ENCODE assay signal across 23 mouse cellular contexts in genomic region chr10:44299165-44299564, GRCm38 (mm10). TPM values are rescaled to one million over a fixed set of nuclear protein-coding genes. Genes with fewer than 3 reads are reported as not detected.
A peak's percentile ranks its signal among the peaks of the same experiment; 100 is the strongest.
DNase-seq lines count a peak whose midpoint lies in the region; ATAC-seq and TF ChIP-seq lines count a peak whose summit lies in the region.
"Had no signal": no experiment of that assay in that cellular context is flagged by ENCODE, and none has a peak within 500 bp of the region (broad histone marks: within the 10 kb centered on the region; RNA-seq: fewer than 3 reads in every experiment).

No protein-coding gene starts in this region.

- peak; percentile 19 to 22 for DNase-seq in frontal cortex, postnatal 36 days (ENCODE audit: low spot score in 2 of 2)
- no peak for DNase-seq in frontal cortex, postnatal 10 days (ENCODE audit: low spot score in 2 of 2)
- DNase-seq in lung, adult 2 months = no peak
- peak; percentile 24 for DNase-seq in brain, adult 2 months (ENCODE audit: low read depth, low spot score)
- peak; percentile 16 for DNase-seq in lung, postnatal 36 days
- DNase-seq in kidney, adult 8-10 months = no peak
- DNase-seq: adrenal gland, adult 2 months; adrenal gland, postnatal 25 days; cerebellum, adult 11 months; cerebellum, adult 8-10 months; cerebellum, postnatal 14 days; embryo, embryonic 11 days; gastrocnemius, postnatal 36 days; heart, adult 2 months; heart, postnatal 14 days had no signal

- WGBS in lung, embryonic 15.5 days = 67% methylated on average over 9 of the region's 9 CpGs
- WGBS in lung, adult 2 months = 63% methylated on average over 9 of the region's 9 CpGs

- no peak overlapping the region for H3K4me2 ChIP-seq in lung, embryonic 15.5 days
- H3K4me2 ChIP-seq: embryonic facial prominence, embryonic 12.5 days; forebrain, embryonic 15.5 days; heart, embryonic 11.5 days; heart, embryonic 15.5 days; hindbrain, embryonic 13.5 days had no signal

- H3K4me3 ChIP-seq in lung, embryonic 15.5 days = no peak overlapping the region
- H3K4me3 ChIP-seq in lung, adult 2 months (replicated peaks; ENCODE audit: extremely low read depth, low read depth, low read length) = no peak overlapping the region
- H3K4me3 ChIP-seq: embryonic facial prominence, embryonic 12.5 days; forebrain, embryonic 15.5 days; heart, adult 2 months; heart, embryonic 15.5 days; hindbrain, embryonic 13.5 days had no signal

- no peak overlapping the region for H3K9ac ChIP-seq in lung, embryonic 15.5 days
- H3K9ac ChIP-seq: embryonic facial prominence, embryonic 12.5 days; forebrain, embryonic 15.5 days; heart, embryonic 15.5 days; hindbrain, embryonic 13.5 days had no signal

- H3K4me1 ChIP-seq in lung, embryonic 15.5 days = no peaks in the 10 kb centered on the region
- no peaks in the 10 kb centered on the region; the same call in 1 of the 2 replicates for H3K4me1 ChIP-seq in lung, adult 2 months (ENCODE audit: control insufficient read depth, insufficient read depth, low read length)
- H3K4me1 ChIP-seq: embryonic facial prominence, embryonic 12.5 days; forebrain, embryonic 15.5 days; heart, embryonic 15.5 days; hindbrain, embryonic 13.5 days had no signal

- peak; percentile 42; the same call in 1 of the 2 replicates for ATAC-seq in lung, embryonic 15.5 days (ENCODE audit: borderline replicate concordance, extremely low read depth, low FRiP score, low TSS enrichment)
- ATAC-seq: forebrain, embryonic 15.5 days; hindbrain, postnatal 0 days; Patski had no signal

- no peak overlapping the region for H3K27ac ChIP-seq in lung, embryonic 15.5 days
- H3K27ac ChIP-seq: embryonic facial prominence, embryonic 12.5 days; forebrain, embryonic 15.5 days; heart, adult 2 months; heart, embryonic 15.5 days; hindbrain, embryonic 13.5 days; hindbrain, postnatal 0 days had no signal

- H3K9me3 ChIP-seq in lung, embryonic 15.5 days = no peaks in the 10 kb centered on the region
- H3K9me3 ChIP-seq: embryonic facial prominence, embryonic 12.5 days; forebrain, embryonic 15.5 days; heart, embryonic 15.5 days; hindbrain, embryonic 13.5 days had no signal

- H3K27me3 ChIP-seq in lung, embryonic 15.5 days = no peaks in the 10 kb centered on the region
- H3K27me3 ChIP-seq: embryonic facial prominence, embryonic 12.5 days; forebrain, embryonic 15.5 days; heart, embryonic 15.5 days; hindbrain, embryonic 13.5 days; Patski had no signal

- peaks cover 2% of the 10 kb centered on the region; the same call in 1 of the 2 replicates for H3K36me3 ChIP-seq in lung, embryonic 15.5 days

- TF ChIP-seq POLR2A in lung, adult 2 months (IDR thresholded peaks at IDR 0.05; ENCODE audit: borderline replicate concordance, extremely low read depth, low read depth, low read length) = no peak

- no peak for TF ChIP-seq CTCF in lung, adult 2 months (IDR thresholded peaks at IDR 0.05; ENCODE audit: insufficient read depth, low read length)

RNA-seq across cellular contexts. Expression of gene Atg5, which starts 31.0 kb away (rescaled TPM):
- 47.4 and 51.6 TPM in 2 replicates for polyA plus RNA-seq in lung, embryonic 15.5 days (2015; fragmentation: Nextera tagmentation; extraction: Ambion mirVana)
- polyA plus RNA-seq in lung, adult 2 months (2012; rRNA removed) = 6.5 and 8.5 TPM in 2 replicates

Comparison
In these comparisons a context has a peak if more than half of its experiments do, and no peak if none do; other contexts are left out.
1. DNase-seq: peak in frontal cortex, postnatal 36 days (2 of 2), brain, adult 2 months (single experiment) and lung, postnatal 36 days (single experiment); none in frontal cortex, postnatal 10 days (0 of 2), lung, adult 2 months (single experiment) and kidney, adult 8-10 months (0 of 2).